Mouse (Mus musculus): Measurements from ENCODE around the gene Apeh.

Apeh gene

DNA sequence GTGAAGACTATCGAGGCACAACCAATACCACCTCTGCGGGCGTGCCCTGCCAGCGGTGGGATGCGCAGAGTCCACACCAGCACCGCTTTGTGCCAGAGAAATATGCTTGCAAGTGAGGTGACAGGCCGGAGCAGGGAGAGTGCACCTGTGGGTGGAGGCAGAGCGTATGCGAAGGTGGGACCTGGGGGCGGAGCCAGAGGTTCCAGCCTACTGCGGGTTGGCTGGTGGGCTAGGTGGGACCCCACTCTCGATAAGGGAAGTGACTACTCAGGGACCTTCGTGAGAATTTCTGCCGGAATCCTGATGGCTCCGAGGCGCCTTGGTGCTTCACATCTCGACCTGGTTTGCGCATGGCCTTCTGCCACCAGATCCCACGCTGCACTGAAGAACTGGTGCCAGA, 11.9 kb downstream of the Apeh start:
- no peak for DNase-seq (ENCODE audit: low read depth, low spot score)

DNA sequence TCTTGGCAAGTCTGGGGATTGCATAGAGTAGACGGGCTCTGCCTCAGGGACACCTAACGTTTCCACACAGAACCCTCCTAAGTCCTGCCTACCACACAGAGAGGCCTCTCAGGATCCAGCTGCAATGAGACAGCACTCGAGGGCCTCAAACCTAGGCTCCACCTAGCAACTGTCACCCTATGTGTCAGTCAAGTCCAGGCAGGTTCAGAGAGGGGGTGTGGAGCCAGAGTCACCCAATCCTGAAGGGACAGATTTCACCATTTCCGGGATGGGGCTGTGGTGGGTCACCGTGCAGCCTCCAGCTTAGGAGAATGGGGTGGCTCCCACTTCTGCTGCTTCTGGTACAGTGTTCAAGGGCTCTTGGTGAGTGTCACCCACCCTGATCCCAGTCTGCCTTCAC, 14.2 kb downstream of the Apeh start, which contains the start of gene Mst1:
TSS of gene Mst1 (plus strand) at position 269 of the 400 bp plus-strand sequence.
- DNase-seq (ENCODE audit: low read depth, low spot score): no peak

DNA sequence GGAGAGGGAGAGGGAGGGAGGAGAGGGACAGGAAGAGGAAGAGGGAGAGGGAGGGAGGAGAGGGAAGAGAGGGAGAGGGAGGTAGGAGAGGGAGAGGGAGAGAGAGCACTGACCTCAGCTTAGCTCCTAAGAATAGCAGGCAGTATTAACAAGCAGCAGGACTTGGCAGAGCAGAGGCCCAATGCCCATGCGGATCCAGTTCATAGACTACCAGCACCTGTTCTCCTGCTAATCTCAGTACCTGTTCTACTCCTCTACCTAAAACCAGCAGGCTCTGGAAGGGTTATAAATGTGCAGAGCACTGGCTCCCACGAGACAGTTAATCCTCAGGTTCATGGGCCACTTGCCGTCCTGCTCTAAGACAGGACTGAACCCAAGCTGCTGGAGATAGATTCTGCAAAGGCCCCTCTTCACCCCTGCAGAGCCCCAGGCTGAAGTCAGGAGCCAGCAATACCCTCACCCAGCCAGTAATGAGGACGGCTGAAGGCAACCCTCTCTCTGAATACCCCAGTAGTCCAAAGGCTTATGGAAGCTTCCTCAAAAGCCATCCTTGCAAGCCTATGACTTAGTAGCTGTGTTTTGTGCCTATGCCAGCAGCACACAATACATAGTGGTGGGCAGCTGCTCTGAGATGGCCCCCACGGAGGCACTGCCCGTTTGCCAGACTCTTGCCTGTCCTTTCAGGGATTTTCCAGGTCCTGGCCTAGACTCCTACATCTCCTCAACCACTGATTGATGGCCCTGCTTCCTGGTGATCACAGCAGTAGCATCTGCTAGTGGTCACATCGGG, 21.1 kb downstream of the Apeh start:
- peak; percentile 83 for DNase-seq (ENCODE audit: low read depth, low spot score)

GRCm38 (mm10) chr9:108072481-108072924, 21.9 kb downstream of the Apeh start:
- no peak for DNase-seq (ENCODE audit: low read depth, low spot score)

DNA sequence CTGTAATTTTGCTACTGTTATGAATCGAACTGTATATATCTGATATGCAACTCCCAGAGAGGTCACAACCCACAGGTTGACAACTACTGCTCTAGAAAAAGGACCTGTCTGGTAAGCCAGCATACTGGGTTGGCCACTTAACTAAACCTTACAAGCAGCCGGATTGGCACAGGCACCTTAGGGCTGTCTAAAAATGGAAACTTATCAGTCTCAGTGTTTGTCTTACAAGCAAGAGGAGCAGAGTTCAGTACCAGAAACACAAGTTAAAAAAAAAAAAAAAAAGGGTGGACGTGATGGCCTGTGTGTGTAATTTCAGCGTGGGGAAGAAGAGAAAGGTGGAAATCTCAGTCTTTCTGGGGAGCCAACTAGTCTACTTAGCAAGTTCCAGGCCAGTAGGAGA, 22.6 kb downstream of the Apeh start:
- no peak for DNase-seq (ENCODE audit: low read depth, low spot score)

- DNase-seq (ENCODE audit: low read depth, low spot score): no peak
Observed at GRCm38 (mm10) chr9:108069529-108069928, 24.9 kb downstream of the Apeh start.

DNA sequence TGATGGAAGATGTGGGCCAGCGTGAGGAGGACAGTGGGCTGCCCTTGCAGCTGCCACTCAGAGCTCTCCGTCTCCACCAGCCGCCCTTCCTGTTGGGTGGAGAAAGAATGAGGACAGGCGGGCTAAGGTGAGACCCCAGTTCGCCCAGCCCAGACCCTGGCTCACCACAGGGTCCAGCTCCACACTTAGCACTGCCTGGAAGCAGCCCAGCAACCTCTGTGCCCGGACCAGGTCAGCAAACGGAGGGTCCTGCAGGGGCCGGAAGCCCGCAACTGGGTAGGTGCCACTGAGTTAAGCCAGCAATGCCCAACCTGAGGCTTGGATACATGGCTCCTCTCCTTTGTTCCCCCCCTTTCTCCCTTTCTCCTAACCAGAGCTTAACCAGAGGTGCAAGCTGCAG, 25.4 kb downstream of the Apeh start:
- DNase-seq (ENCODE audit: low read depth, low spot score): no peak

- DNase-seq (ENCODE audit: low read depth, low spot score): peak; percentile 90
Observed at GRCm38 (mm10) chr9:108067900-108068299, 26.5 kb downstream of the Apeh start.

DNA sequence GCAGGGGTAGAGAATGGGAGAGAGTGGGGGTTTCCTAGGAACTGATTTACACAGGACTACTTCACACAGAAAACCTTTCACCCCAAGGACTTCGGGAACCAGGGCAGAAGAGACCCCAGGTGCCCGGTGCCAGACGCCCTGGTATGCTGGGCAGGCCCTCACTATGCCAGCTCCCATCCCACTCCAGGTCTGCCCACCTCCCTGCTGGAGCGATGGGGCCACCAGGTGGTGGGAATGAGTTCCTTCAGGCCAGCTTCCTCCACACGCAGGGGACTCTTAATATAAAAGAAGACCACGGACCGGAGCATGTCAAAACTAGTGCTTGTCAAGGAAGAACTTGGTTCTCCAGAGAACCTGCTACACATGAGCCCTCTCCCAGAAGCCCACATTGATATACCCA, 27.2 kb downstream of the Apeh start:
- no peak for DNase-seq (ENCODE audit: low read depth, low spot score)

- DNase-seq (ENCODE audit: low read depth, low spot score): peak; percentile 88
Observed at GRCm38 (mm10) chr9:108065491-108066011, 28.9 kb downstream of the Apeh start.

GRCm38 (mm10) chr9:108063361-108063760, 31.0 kb downstream of the Apeh start:
- no peak for DNase-seq (ENCODE audit: low read depth, low spot score)

DNA sequence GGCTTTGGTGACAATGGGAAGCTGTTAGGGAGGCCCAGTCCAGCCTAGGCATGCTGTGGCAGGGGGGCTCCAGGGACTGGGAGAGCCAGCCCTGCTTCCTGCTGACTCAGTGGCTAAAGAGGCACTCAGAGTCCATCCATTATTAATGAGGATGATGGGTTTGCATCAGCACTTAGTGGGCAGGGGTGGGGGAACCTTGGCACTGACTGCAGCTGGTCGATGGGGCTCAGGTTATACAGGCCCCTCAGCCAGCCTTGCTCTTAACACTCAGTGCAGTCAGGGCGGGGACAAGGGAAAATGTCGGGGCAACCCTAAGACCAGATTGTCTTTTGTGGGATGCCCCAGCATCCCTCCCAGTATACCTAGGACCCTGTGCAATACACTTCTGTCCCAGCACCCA, 32.3 kb downstream of the Apeh start:
- DNase-seq (ENCODE audit: low read depth, low spot score): no peak

GRCm38 (mm10) chr9:108058291-108058690, 36.1 kb downstream of the Apeh start:
- no peak for DNase-seq (ENCODE audit: low read depth, low spot score)

- DNase-seq (ENCODE audit: low read depth, low spot score): peak; percentile 84
Observed at GRCm38 (mm10) chr9:108057262-108057562, 37.2 kb downstream of the Apeh start.

DNA sequence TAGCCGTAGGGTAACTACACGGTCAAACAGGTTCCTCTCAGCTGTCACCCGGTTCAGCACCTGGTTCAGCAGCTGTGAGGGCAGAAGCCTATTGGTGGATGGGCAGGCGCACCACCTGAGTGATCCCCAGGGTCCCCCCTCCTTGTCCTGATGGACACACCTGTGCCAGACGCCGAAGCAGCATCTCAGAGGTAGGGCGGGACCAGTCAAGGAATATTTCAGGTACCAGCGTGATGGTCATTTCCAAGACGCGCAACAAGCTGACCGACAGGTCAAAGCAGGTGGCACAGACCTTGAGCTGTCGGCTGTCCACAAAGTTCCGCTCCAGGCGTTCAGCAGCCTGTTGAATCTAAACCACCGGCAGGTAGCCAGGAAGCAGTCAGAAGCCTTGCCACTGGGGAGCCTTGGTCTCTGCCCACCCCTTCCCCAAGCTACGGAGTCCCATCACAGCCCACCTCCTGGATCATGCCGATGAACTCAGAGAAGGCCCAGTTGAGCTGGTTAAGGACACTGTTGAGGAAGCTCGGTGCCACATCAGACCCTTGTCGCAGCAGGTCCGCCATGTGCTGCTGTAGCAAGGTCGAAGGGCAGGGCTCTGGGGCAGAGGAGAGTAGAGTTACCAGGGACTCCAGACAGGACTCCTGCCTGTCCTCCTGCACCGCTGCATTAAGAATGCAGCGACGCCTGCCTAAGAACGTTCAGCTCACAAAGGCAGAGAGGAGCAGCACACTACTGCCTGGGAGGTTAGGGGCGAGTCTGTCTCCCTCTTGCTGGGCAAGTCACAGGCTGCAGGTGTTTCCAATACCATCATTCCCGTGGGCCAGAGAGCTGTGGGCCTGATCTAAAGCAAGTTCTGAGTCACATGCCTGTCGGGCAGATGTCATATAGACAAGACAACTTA, 37.8 kb downstream of the Apeh start:
- DNase-seq (ENCODE audit: low read depth, low spot score): no peak

GRCm38 (mm10) chr9:108055661-108056237, 38.7 kb downstream of the Apeh start:
- no peak for DNase-seq (ENCODE audit: low read depth, low spot score)

DNA sequence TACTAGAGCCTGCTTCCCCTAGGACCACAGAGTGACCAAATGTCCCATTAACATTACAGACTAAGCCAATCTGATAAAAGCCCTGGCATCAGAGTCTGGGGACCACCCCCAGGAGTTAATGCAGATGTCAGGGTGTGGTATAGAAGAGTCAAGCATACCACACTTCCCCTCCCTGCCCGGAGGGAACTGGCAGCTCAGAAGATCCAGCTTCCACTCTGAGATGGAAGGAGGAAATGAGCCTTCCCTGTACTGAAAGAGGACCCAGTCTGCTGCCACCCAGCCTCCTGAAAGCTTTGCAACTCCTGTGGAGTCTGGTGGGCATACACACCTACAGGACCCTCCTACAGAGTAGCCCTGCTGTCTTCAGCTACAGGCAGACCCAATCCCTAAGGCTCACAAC, 39.3 kb downstream of the Apeh start:
- no peak for DNase-seq (ENCODE audit: low read depth, low spot score)

GRCm38 (mm10) chr9:108054331-108055040, 39.9 kb downstream of the Apeh start:
- DNase-seq (ENCODE audit: low read depth, low spot score): no peak

GRCm38 (mm10) chr9:108053665-108054225, 40.7 kb downstream of the Apeh start:
- DNase-seq (ENCODE audit: low read depth, low spot score): no peak

DNA sequence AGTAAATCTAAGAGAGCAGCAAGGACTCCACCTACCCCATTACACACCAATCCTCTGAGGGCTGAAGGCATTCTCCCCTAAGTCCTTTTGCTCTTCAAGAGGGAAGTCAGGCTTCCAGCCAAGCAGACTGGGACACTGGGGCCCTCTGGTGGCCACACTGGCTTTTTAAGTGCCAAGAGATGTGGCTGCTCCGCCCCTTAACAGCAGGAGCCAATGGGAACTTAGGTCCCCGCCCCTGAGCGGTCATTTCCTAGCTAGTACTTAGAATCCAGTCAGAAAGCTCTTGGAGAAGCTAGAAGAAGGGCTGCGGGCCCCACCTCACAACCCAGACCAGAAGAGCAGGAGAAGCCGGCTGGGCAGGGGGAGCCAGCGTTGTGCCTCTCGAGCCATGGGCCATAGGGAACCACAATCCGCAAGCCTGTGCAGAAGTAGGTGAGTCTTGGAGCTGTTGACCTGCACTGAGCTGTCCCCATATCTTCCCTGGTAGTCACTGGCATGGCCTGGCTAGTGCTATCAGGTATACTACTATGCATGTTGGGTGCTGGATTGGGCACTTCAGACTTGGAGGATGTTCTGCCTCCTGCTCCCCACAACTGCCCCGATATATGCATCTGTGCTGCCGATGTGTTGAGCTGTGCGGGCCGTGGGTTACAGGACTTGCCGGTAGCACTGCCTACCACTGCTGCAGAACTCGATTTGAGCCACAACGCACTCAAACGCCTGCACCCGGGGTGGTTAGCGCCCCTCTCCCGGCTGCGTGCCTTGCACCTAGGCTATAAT, 41.3 kb downstream of the Apeh start, which contains the start of gene Amigo3:
TSS of gene Amigo3 (plus strand) at position 275 of the 780 bp plus-strand sequence.
- DNase-seq (ENCODE audit: low read depth, low spot score): peak; percentile 96

All from skeletal muscle tissue, adult 2 months (tissue).